Mouse (Mus musculus): ENCODE measurements around the gene Scamp4.

GRCm38 (mm10) chr10:80655406-80656129 lies 52.9 kb downstream of the Scamp4 start:
- TF ChIP-seq CTCF (conservative IDR thresholded peaks at IDR 0.05 in 1 of 2, IDR thresholded peaks at IDR 0.05 in 1 of 2; ENCODE audit: low read depth in 2 of 2, low read length in 2 of 2) = no peak
- no peak for TF ChIP-seq E2F4 (IDR thresholded peaks at IDR 0.05; ENCODE audit: insufficient replicate concordance, low read depth, low read length)
- TF ChIP-seq UBTF (IDR thresholded peaks at IDR 0.05; ENCODE audit: low read depth, low read length) = no peak
- no peak for TF ChIP-seq ZC3H11A (IDR thresholded peaks at IDR 0.05; ENCODE audit: low read depth, low read length)
